Mouse (Mus musculus) MEL (cell line): Measurements from ENCODE around the gene Stk10. TPM values are rescaled to one million over a fixed set of nuclear protein-coding genes. Genes with fewer than 3 reads are reported as not detected.

Experiments used
- DNase-seq: peaks from one replicate; pipeline ENCODE4 v3.0.0; 2011; ENCODE audit warnings: low read depth, low spot score
- H3K27ac ChIP-seq: 2 replicates; pipeline ENCODE4 v1.5.1; 2012; ENCODE audit warnings: low read depth, mild to moderate bottlenecking, control low read depth, low read length, moderate library complexity; ENCODE audit not compliant: control insufficient read depth
- H3K27me3 ChIP-seq, 2 experiments: fragments of 150-350 bp in 1 of 2; sonication (generic) in 1 of 2; 2 replicates each; pipeline ENCODE4 v1.6.1; 2012; ENCODE audit warnings: low read length in 2 of 2, mild to moderate bottlenecking in 2 of 2, improper control_type of control experiment in 1 of 2, moderate library complexity in 1 of 2; ENCODE audit not compliant: insufficient read depth in 2 of 2, control insufficient read depth in 1 of 2
- H3K36me3 ChIP-seq, 2 experiments: 2 replicates each; pipeline ENCODE4 v1.6.1; 2012 to 2014; ENCODE audit warnings: low read length in 2 of 2, improper control_type of control experiment in 1 of 2, inconsistent platforms in 1 of 2, mild to moderate bottlenecking in 1 of 2; ENCODE audit not compliant: insufficient read depth in 2 of 2, control insufficient read depth in 1 of 2
- H3K4me1 ChIP-seq, 2 experiments: fragments of 150-350 bp in 1 of 2; sonication (generic) in 1 of 2; 2 replicates each; pipeline ENCODE4 v1.6.1; 2012; ENCODE audit warnings: low read length in 2 of 2, improper control_type of control experiment in 1 of 2, mild to moderate bottlenecking in 1 of 2; ENCODE audit not compliant: insufficient read depth in 2 of 2, control insufficient read depth in 1 of 2
- H3K4me3 ChIP-seq, 2 experiments: fragments of 150-350 bp in 1 of 2; sonication (generic) in 1 of 2; 2 replicates each; pipeline ENCODE4 v1.5.1; 2012; ENCODE audit warnings: low read depth in 2 of 2, low read length in 2 of 2, mild to moderate bottlenecking in 2 of 2, moderate library complexity in 2 of 2, control low read depth in 1 of 2, improper control_type of control experiment in 1 of 2; ENCODE audit not compliant: control insufficient read depth in 1 of 2, insufficient read depth in 1 of 2
- H3K79me2 ChIP-seq: 2 replicates; pipeline ENCODE4 v1.6.1; 2012; ENCODE audit warnings: mild to moderate bottlenecking, low read length, moderate library complexity; ENCODE audit not compliant: control insufficient read depth, poor library complexity, insufficient read depth
- H3K9ac ChIP-seq: 2 replicates; pipeline ENCODE4 v1.6.1; 2012; ENCODE audit warnings: low read depth, mild to moderate bottlenecking, control low read depth, low read length, moderate library complexity; ENCODE audit not compliant: control insufficient read depth, poor library complexity, severe bottlenecking
- H3K9me3 ChIP-seq: fragments of 150-350 bp; sonication (generic); replicated peaks from 2 replicates; pipeline ENCODE4 v1.6.1; 2012; ENCODE audit warnings: mild to moderate bottlenecking, low read length, improper control_type of control experiment, moderate library complexity; ENCODE audit not compliant: insufficient read depth
- CTCF ChIP-seq, 3 experiments: IDR thresholded peaks in 2 of 3; conservative IDR thresholded peaks in 1 of 3; 2 replicates each; pipeline ENCODE4 v1.5.1; 2011 to 2012; ENCODE audit warnings: low read length in 3 of 3, low read depth in 2 of 3, mild to moderate bottlenecking in 2 of 3, improper control_type of control experiment in 1 of 3, inconsistent platforms in 1 of 3, mixed read lengths in 1 of 3, moderate library complexity in 1 of 3; ENCODE audit not compliant: control insufficient read depth in 1 of 3, insufficient read depth in 1 of 3, poor library complexity in 1 of 3, severe bottlenecking in 1 of 3
- E2F4 ChIP-seq: IDR thresholded peaks from 2 replicates; pipeline ENCODE4 v1.6.1; 2011; ENCODE audit warnings: low read depth, low read length, improper control_type of control experiment, borderline replicate concordance
- ELF1 ChIP-seq: IDR thresholded peaks from 2 replicates; pipeline ENCODE4 v1.6.1; 2014; ENCODE audit warnings: low read depth, mild to moderate bottlenecking, inconsistent platforms, low read length, improper control_type of control experiment, moderate library complexity
- EP300 ChIP-seq, 2 experiments: IDR thresholded peaks; 2 replicates each; pipeline ENCODE4 v1.6.1; 2011; ENCODE audit warnings: improper control_type of control experiment in 2 of 2, low read length in 2 of 2, low read depth in 1 of 2, mild to moderate bottlenecking in 1 of 2
- ETS1 ChIP-seq: IDR thresholded peaks from 2 replicates; pipeline ENCODE4 v1.6.1; 2012; ENCODE audit warnings: low read depth, mild to moderate bottlenecking, inconsistent platforms, low read length, improper control_type of control experiment, moderate library complexity
- GATA1 ChIP-seq: IDR thresholded peaks from 2 replicates; pipeline ENCODE4 v1.6.1; 2011; ENCODE audit warnings: low read depth, low read length, improper control_type of control experiment
- HCFC1 ChIP-seq: IDR thresholded peaks from 2 replicates; pipeline ENCODE4 v1.6.1; 2012; ENCODE audit warnings: low read depth, mild to moderate bottlenecking, inconsistent platforms, low read length, improper control_type of control experiment, moderate library complexity
- MAZ ChIP-seq: IDR thresholded peaks from 2 replicates; pipeline ENCODE4 v1.6.1; 2012; ENCODE audit warnings: low read depth, mild to moderate bottlenecking, inconsistent platforms, low read length, improper control_type of control experiment
- MYC ChIP-seq: IDR thresholded peaks from 2 replicates; pipeline ENCODE4 v1.6.1; 2011; ENCODE audit warnings: low read depth, mild to moderate bottlenecking, low read length, improper control_type of control experiment, moderate library complexity
- NELFE ChIP-seq: IDR thresholded peaks from 2 replicates; pipeline ENCODE4 v1.6.1; 2011; ENCODE audit warnings: low read depth, low read length, improper control_type of control experiment
- POLR2AphosphoS2 ChIP-seq: IDR thresholded peaks from 2 replicates; pipeline ENCODE4 v1.6.1; 2011; ENCODE audit warnings: low read length, improper control_type of control experiment
- RCOR1 ChIP-seq: IDR thresholded peaks from 2 replicates; pipeline ENCODE4 v1.6.1; 2012; ENCODE audit warnings: low read depth, mild to moderate bottlenecking, inconsistent platforms, low read length, improper control_type of control experiment
- TAL1 ChIP-seq: IDR thresholded peaks from 2 replicates; pipeline ENCODE4 v1.6.1; 2012; ENCODE audit warnings: mild to moderate bottlenecking, inconsistent platforms, low read length, moderate library complexity, mixed read lengths
- TCF12 ChIP-seq: IDR thresholded peaks from 2 replicates; pipeline ENCODE4 v1.6.1; 2014; ENCODE audit warnings: low read depth, mild to moderate bottlenecking, inconsistent platforms, low read length, improper control_type of control experiment, moderate library complexity
- ZKSCAN1 ChIP-seq: IDR thresholded peaks from 2 replicates; pipeline ENCODE4 v1.6.1; 2012; ENCODE audit warnings: low read depth, mild to moderate bottlenecking, inconsistent platforms, low read length, improper control_type of control experiment, moderate library complexity
- ZNF384 ChIP-seq: IDR thresholded peaks from 2 replicates; pipeline ENCODE4 v1.6.1; 2012; ENCODE audit warnings: low read depth, mild to moderate bottlenecking, inconsistent platforms, low read length, improper control_type of control experiment
- polyA plus RNA-seq, 2 experiments: library from polyadenylated mRNA; stranded (reverse) in 1 of 2; unstranded in 1 of 2; fragments of >175 nt in 1 of 2; fragments of >200 nt in 1 of 2; gene quantifications; 2 replicates each; pipeline versions ENCODE4 v1.2.1 to v1.2.4; 2012; ENCODE audit warnings: low replicate concordance in 2 of 2, low read depth in 1 of 2; ENCODE audit not compliant: insufficient read length in 2 of 2, insufficient read depth in 1 of 2, missing spikeins in 1 of 2
- total RNA-seq: library from RNA; depleted of rRNA; stranded (reverse); fragments of 300-350 nt; gene quantifications from 2 replicates; pipeline ENCODE4 v1.2.3, GENCODE M21; 2012

The Stk10 gene
- total and polyA plus RNA-seq, 3 experiments = 10.8 to 14.4 TPM; not detected in 1

- TF ChIP-seq E2F4 (no peak), ELF1 (peak; percentile 41; the same call in 1 of the 2 replicates), ZNF384 (peak; percentile 98), GATA1 (no peak), ZKSCAN1 (0 out of 2 replicates have a peak, but pooled peaks have one; percentile 17), RCOR1 (peak; percentile 43; the same call in 1 of the 2 replicates), NELFE (no peak), EP300 (IDR thresholded peaks at IDR 0.05; ENCODE audit: low read depth in 1 of 2, low read length in 2 of 2) (peak in 1 of 2 experiments; percentile 71; a peak in 1 of 4 replicates), MYC (0 out of 2 replicates have a peak, but pooled peaks have one; percentile 19), MAZ (no peak; the same call in 1 of the 2 replicates), TCF12 (no peak), POLR2AphosphoS2 (no peak), HCFC1 (no peak), ETS1 (no peak)
- H3K27me3 ChIP-seq = no peaks in the 10 kb centered on the region
- H3K79me2 ChIP-seq = no peaks in the 10 kb centered on the region
- H3K4me3 ChIP-seq = no peak overlapping the region
- peaks cover 4 to 31% of the 10 kb centered on the region in 2 experiments for H3K4me1 ChIP-seq
- H3K27ac ChIP-seq = peak overlapping the region; percentile 13
- peaks cover 0 to 15% of the 10 kb centered on the region in 2 experiments; a peak in 2 of 4 replicates for H3K36me3 ChIP-seq
- no peak overlapping the region for H3K9ac ChIP-seq
- H3K9me3 ChIP-seq = no peaks in the 10 kb centered on the region
- DNase-seq = peak; percentile 90
Measured at GRCm38 (mm10) chr11:32565088-32565487, 32.0 kb downstream of the Stk10 start.

GRCm38 (mm10) chr11:32566184-32566583 lies 33.1 kb downstream of the Stk10 start:
- Histone ChIP-seq H3K79me2 (no peaks in the 10 kb centered on the region), H3K36me3 (peaks cover 0 to 15% of the 10 kb centered on the region in 2 experiments; a peak in 2 of 4 replicates), H3K9me3 (no peaks in the 10 kb centered on the region), H3K9ac (no peak overlapping the region), H3K27ac (no peak overlapping the region), H3K4me1 (peaks cover 4 to 31% of the 10 kb centered on the region in 2 experiments), H3K27me3 (no peaks in the 10 kb centered on the region), H3K4me3 (no peak overlapping the region)
- no peak for DNase-seq
- TF ChIP-seq MYC = no peak
- no peak for TF ChIP-seq CTCF (IDR thresholded peaks at IDR 0.05 in 2 of 3, conservative IDR thresholded peaks at IDR 0.05 in 1 of 3; ENCODE audit: control insufficient read depth in 1 of 3, insufficient read depth in 1 of 3, low read depth in 2 of 3, low read length in 3 of 3, poor library complexity in 1 of 3, severe bottlenecking in 1 of 3)
- TF ChIP-seq TAL1 = peak; percentile 17; the same call in 1 of the 2 replicates
- TF ChIP-seq, all 39 proteins: peak for 1
